Mouse (Mus musculus) forebrain, postnatal 0 days (tissue): ENCODE results near the gene Imp4. TPM values are rescaled to one million over a fixed set of nuclear protein-coding genes. Genes with fewer than 3 reads are reported as not detected.
A peak's percentile ranks its signal among the peaks of the same experiment; 100 is the strongest.

Experiments used
- ATAC-seq: fragments of 200-750 bp; cut with Nextera tagmentation; 2 replicates; pipeline ENCODE4 v1.8.0; 2017; ENCODE audit warnings: mild to moderate bottlenecking, moderate library complexity
- DNase-seq: peaks from one replicate; pipeline ENCODE4 v3.0.0-alpha.2; 2015
- H3K27ac ChIP-seq: fragments of 300-500 bp; sonication (generic); 2 replicates; pipeline ENCODE4 v1.5.1; 2014; ENCODE audit warnings: low read depth, mild to moderate bottlenecking, antibody characterized with exemption, low read length, moderate library complexity, mixed read lengths
- H3K27me3 ChIP-seq: fragments of 300-500 bp; sonication (generic); 2 replicates; pipeline ENCODE4 v1.6.1; 2014; ENCODE audit warnings: mild to moderate bottlenecking, low read length, mixed read lengths; ENCODE audit not compliant: insufficient read depth
- H3K36me3 ChIP-seq: fragments of 300-500 bp; sonication (generic); 2 replicates; pipeline ENCODE4 v1.6.1; 2014; ENCODE audit warnings: mild to moderate bottlenecking, moderate library complexity; ENCODE audit not compliant: insufficient read depth
- H3K4me1 ChIP-seq: fragments of 300-500 bp; sonication (generic); 2 replicates; pipeline ENCODE4 v1.6.1; 2014; ENCODE audit warnings: antibody characterized with exemption; ENCODE audit not compliant: insufficient read depth
- H3K4me2 ChIP-seq: fragments of 300-500 bp; sonication (generic); 2 replicates; pipeline ENCODE4 v1.6.1; 2014; ENCODE audit warnings: low read depth, mild to moderate bottlenecking, moderate library complexity
- H3K4me3 ChIP-seq: fragments of 300-500 bp; sonication (generic); 2 replicates; pipeline ENCODE4 v1.5.1; 2014; ENCODE audit warnings: low read depth, low read length, mixed read lengths
- H3K9ac ChIP-seq: fragments of 300-500 bp; sonication (generic); 2 replicates; pipeline ENCODE4 v1.6.1; 2014; ENCODE audit warnings: mild to moderate bottlenecking
- H3K9me3 ChIP-seq: fragments of 300-500 bp; sonication (generic); 2 replicates; pipeline ENCODE4 v1.6.1; 2016; ENCODE audit warnings: low read length
- CTCF ChIP-seq: sonication (generic); IDR thresholded peaks from 2 replicates; pipeline ENCODE4 v1.5.1; 2016; ENCODE audit warnings: antibody characterized with exemption, control low read depth, low read depth
- WGBS: fragments of 180-500 bp; shearing (Covaris S2); extraction: QIAGEN DNeasy Blood & Tissue Kit; methylation state at CpG from one replicate; pipeline ENCODE4 v1.1.7; 2014; 5-methylcytosine and 5-hydroxymethylcytosine counted together
- polyA plus RNA-seq: library from polyadenylated mRNA; unstranded; fragments of >200 nt; fragmentation: Nextera tagmentation; extraction: Ambion mirVana; gene quantifications from 2 replicates; pipeline ENCODE4 v1.2.1, GENCODE M21; 2015
- total RNA-seq: library from RNA; depleted of rRNA; stranded (reverse); fragments of >200 nt; gene quantifications from 2 replicates; pipeline ENCODE4 v1.2.3, GENCODE M21; 2014; rRNA removed

Gene Imp4
- total RNA-seq = 17.2 and 21.3 TPM in 2 replicates
- polyA plus RNA-seq = 51.8 and 56.9 TPM in 2 replicates

GRCm38 (mm10) chr1:34439215-34439960 lies at the start of gene Imp4, which contains the start of gene Ccdc115:
Imp4 (plus strand) TSS chr1:34439851.
Ccdc115 (minus strand) TSS chr1:34439672.
- TF ChIP-seq CTCF = no peak
- ATAC-seq (peak; percentile 95), DNase-seq (peak; percentile 99)
- Histone ChIP-seq H3K4me2 (peak within 1 kb of the TSS; percentile 76), H3K9ac (peak within 1 kb of the TSS; percentile 61), H3K4me3 (peak within 1 kb of the TSS; percentile 64), H3K27ac (peak within 1 kb of the TSS; percentile 88), H3K4me1 (peaks cover 8% of the 10 kb centered on the region; the same call in 1 of the 2 replicates), H3K9me3 (no peaks in the 10 kb centered on the region), H3K27me3 (no peaks in the 10 kb centered on the region), H3K36me3 (peaks cover 20% of the 10 kb centered on the region)
- 1% methylated on average over 48 of the region's 48 CpGs for WGBS

GRCm38 (mm10) chr1:34396321-34396720 lies 43.3 kb upstream of the Imp4 start:
- no peak overlapping the region for H3K27ac ChIP-seq
- no peak for TF ChIP-seq CTCF
- 57% methylated on average over 4 of the region's 4 CpGs for WGBS
- no peak overlapping the region for H3K9ac ChIP-seq
- no peak overlapping the region for H3K4me2 ChIP-seq
- H3K36me3 ChIP-seq = no peaks in the 10 kb centered on the region
- H3K4me1 ChIP-seq = no peaks in the 10 kb centered on the region
- DNase-seq (peak; percentile 31), ATAC-seq (peak; percentile 58)
- no peak overlapping the region for H3K4me3 ChIP-seq
- H3K9me3 ChIP-seq = no peaks in the 10 kb centered on the region
- H3K27me3 ChIP-seq = no peaks in the 10 kb centered on the region

- H3K27ac ChIP-seq = no peak overlapping the region
- H3K4me2 ChIP-seq = no peak overlapping the region
- 13% methylated on average over 11 of the region's 11 CpGs for WGBS
- H3K9me3 ChIP-seq = no peaks in the 10 kb centered on the region
- H3K36me3 ChIP-seq = no peaks in the 10 kb centered on the region
- peak; percentile 17 for DNase-seq
- 0 out of 2 replicates have a peak, but pooled peaks cover 4% of the 10 kb centered on the region for H3K4me1 ChIP-seq
- no peak overlapping the region for H3K4me3 ChIP-seq
- no peak overlapping the region for H3K9ac ChIP-seq
- no peaks in the 10 kb centered on the region for H3K27me3 ChIP-seq
- TF ChIP-seq CTCF = no peak
- peak; percentile 42; the same call in 1 of the 2 replicates for ATAC-seq
Measured at GRCm38 (mm10) chr1:34399182-34399953, 40.3 kb upstream of the Imp4 start.

GRCm38 (mm10) chr1:34428466-34428865 lies 11.2 kb upstream of the Imp4 start:
- H3K4me3 ChIP-seq = no peak overlapping the region
- H3K4me1 ChIP-seq = peaks cover 5% of the 10 kb centered on the region; the same call in 1 of the 2 replicates
- 98% methylated on average over 2 of the region's 2 CpGs for WGBS
- DNase-seq (no peak), ATAC-seq (no peak)
- no peak overlapping the region for H3K4me2 ChIP-seq
- H3K9me3 ChIP-seq = peaks cover 11% of the 10 kb centered on the region
- TF ChIP-seq CTCF = no peak
- H3K27me3 ChIP-seq = no peaks in the 10 kb centered on the region
- H3K36me3 ChIP-seq = peaks cover 7% of the 10 kb centered on the region; the same call in 1 of the 2 replicates
- H3K27ac ChIP-seq = no peak overlapping the region
- no peak overlapping the region for H3K9ac ChIP-seq

- ATAC-seq (no peak), DNase-seq (no peak)
- no peak overlapping the region for H3K27ac ChIP-seq
- H3K9ac ChIP-seq = no peak overlapping the region
- no peak overlapping the region for H3K4me2 ChIP-seq
- H3K27me3 ChIP-seq = no peaks in the 10 kb centered on the region
- peaks cover 7% of the 10 kb centered on the region; the same call in 1 of the 2 replicates for H3K36me3 ChIP-seq
- no peak overlapping the region for H3K4me3 ChIP-seq
- peaks cover 11% of the 10 kb centered on the region for H3K9me3 ChIP-seq
- H3K4me1 ChIP-seq = peaks cover 10% of the 10 kb centered on the region; the same call in 1 of the 2 replicates
- TF ChIP-seq CTCF = no peak
- WGBS = 97% methylated on average over 4 of the region's 4 CpGs
Measured at GRCm38 (mm10) chr1:34429281-34429680, 10.4 kb upstream of the Imp4 start.

- Histone ChIP-seq H3K4me3 (no peak overlapping the region), H3K27me3 (no peaks in the 10 kb centered on the region), H3K9me3 (peaks cover 11% of the 10 kb centered on the region), H3K36me3 (peaks cover 7% of the 10 kb centered on the region; the same call in 1 of the 2 replicates), H3K4me2 (no peak overlapping the region), H3K4me1 (peaks cover 10% of the 10 kb centered on the region; the same call in 1 of the 2 replicates), H3K27ac (no peak overlapping the region), H3K9ac (no peak overlapping the region)
- 98% methylated on average over 3 of the region's 3 CpGs for WGBS
- TF ChIP-seq CTCF = no peak
- ATAC-seq (no peak), DNase-seq (no peak)
Measured at GRCm38 (mm10) chr1:34430981-34431380, 8.7 kb upstream of the Imp4 start.

- 98% methylated on average over 9 of the region's 9 CpGs for WGBS
- ATAC-seq = no peak
- Histone ChIP-seq H3K27me3 (no peaks in the 10 kb centered on the region), H3K27ac (no peak overlapping the region), H3K4me2 (no peak overlapping the region), H3K4me1 (peaks cover 10% of the 10 kb centered on the region; the same call in 1 of the 2 replicates), H3K9me3 (peaks cover 11% of the 10 kb centered on the region), H3K4me3 (no peak overlapping the region), H3K9ac (no peak overlapping the region), H3K36me3 (peaks cover 7% of the 10 kb centered on the region; the same call in 1 of the 2 replicates)
- no peak for TF ChIP-seq CTCF
- DNase-seq = no peak
Measured at GRCm38 (mm10) chr1:34431431-34431830, 8.2 kb upstream of the Imp4 start.
